Mouse (Mus musculus): Measurements from ENCODE around the gene Hspa1l. TPM values are rescaled to one million over a fixed set of nuclear protein-coding genes. Genes with fewer than 3 reads are reported as not detected.
A peak's percentile ranks its signal among the peaks of the same experiment; 100 is the strongest.

Gene Hspa1l
- polyA plus RNA-seq, 1 experiment from 2014 or later: 1.4 TPM

DNA sequence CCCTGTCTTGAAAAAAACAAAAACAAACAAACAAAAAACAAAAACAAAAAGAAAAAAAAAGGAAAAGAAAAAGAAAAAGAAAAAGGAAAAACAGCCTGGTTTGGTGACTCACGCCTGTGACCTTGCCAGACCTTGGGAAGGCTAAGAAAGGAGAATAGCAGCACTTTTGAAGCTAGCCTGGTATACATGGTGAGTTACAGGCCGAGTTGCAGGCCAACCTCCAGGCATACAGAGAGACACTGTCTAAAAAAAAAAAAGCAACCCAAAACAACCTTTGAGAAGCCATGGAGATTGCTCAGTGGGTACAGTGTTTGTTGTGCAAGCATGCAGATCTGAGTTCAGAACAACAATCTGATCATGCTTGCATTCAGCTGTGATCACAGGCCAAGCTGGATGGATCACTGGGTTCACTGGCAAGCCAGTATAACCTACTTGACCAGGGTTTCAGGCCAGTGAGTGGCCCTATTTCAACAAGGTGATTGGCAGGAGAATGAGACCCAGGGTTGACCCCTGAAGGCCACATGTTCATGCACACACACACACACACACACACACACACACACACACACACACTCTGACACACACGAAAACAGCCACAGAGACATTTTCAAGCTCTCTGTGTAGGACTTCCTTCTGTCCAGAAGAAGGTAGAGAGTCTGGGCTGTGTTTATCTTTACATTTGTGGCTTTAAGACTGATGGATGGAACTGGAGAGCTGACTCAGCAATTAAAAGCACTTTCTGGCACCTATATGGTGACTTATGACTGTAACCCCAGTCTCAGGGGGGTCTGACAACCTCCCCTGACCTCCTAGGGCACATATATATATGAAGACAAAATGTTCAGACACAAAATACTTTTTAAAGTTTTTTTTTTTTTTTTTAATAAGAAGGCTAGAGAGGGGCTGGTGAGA, 3.3 kb downstream of the Hspa1l start:
- Histone ChIP-seq H3K4me3 (ENCODE audit: low read depth, low read length) (no peak overlapping the region), H3K9me3 (replicated peaks; ENCODE audit: control insufficient read depth, low read length) (no peaks in the 10 kb centered on the region), H3K4me2 (ENCODE audit: low read length) (no peak overlapping the region), H3K27ac (ENCODE audit: low read depth, low read length) (no peak overlapping the region), H3K36me3 (ENCODE audit: control insufficient read depth, insufficient read depth, low read length) (no peaks in the 10 kb centered on the region), H3K27me3 (replicated peaks; ENCODE audit: control insufficient read depth, insufficient read depth, low read length) (no peaks in the 10 kb centered on the region), H3K9ac (ENCODE audit: low read length) (no peak overlapping the region), H3K4me1 (ENCODE audit: control insufficient read depth, insufficient read depth, low read length) (peaks cover 6% of the 10 kb centered on the region)
- WGBS: 83% methylated on average over 3 of the region's 3 CpGs
- DNase-seq (ENCODE audit: low spot score): no peak
- ATAC-seq: no peak

DNA sequence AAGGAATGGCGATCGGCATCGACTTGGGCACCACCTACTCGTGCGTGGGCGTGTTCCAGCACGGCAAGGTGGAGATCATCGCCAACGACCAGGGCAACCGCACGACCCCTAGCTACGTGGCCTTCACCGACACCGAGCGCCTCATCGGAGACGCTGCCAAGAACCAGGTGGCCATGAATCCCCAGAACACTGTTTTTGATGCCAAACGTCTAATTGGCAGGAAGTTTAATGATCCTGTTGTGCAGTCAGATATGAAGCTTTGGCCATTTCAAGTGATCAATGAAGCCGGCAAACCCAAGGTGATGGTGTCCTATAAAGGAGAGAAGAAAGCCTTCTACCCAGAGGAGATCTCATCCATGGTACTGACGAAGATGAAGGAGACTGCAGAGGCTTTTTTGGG, 4.5 kb downstream of the Hspa1l start:
- Histone ChIP-seq H3K4me2 (ENCODE audit: low read length) (no peak overlapping the region), H3K9me3 (replicated peaks; ENCODE audit: control insufficient read depth, low read length) (no peaks in the 10 kb centered on the region), H3K4me1 (ENCODE audit: control insufficient read depth, insufficient read depth, low read length) (peaks cover 10% of the 10 kb centered on the region), H3K4me3 (ENCODE audit: low read depth, low read length) (no peak overlapping the region), H3K9ac (ENCODE audit: low read length) (no peak overlapping the region), H3K36me3 (ENCODE audit: control insufficient read depth, insufficient read depth, low read length) (no peaks in the 10 kb centered on the region), H3K27me3 (replicated peaks; ENCODE audit: control insufficient read depth, insufficient read depth, low read length) (no peaks in the 10 kb centered on the region), H3K27ac (ENCODE audit: low read depth, low read length) (no peak overlapping the region)
- WGBS: 95% methylated on average over 20 of the region's 20 CpGs
- no peak for DNase-seq (ENCODE audit: low spot score)
- no peak for ATAC-seq

DNA sequence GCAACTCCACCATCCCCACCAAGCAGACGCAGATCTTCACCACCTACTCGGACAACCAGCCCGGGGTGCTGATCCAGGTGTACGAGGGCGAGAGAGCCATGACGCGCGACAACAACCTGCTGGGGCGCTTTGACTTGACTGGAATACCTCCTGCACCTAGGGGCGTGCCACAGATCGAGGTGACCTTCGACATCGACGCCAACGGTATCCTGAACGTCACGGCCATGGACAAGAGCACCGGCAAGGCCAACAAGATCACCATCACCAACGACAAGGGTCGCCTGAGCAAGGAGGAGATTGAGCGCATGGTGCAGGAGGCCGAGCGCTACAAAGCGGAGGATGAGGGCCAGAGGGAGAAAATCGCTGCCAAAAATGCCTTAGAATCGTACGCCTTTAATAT, 5.7 kb downstream of the Hspa1l start:
- no peak for ATAC-seq
- WGBS: 95% methylated on average over 27 of the region's 27 CpGs
- Histone ChIP-seq H3K4me3 (ENCODE audit: low read depth, low read length) (no peak overlapping the region), H3K9ac (ENCODE audit: low read length) (no peak overlapping the region), H3K27me3 (replicated peaks; ENCODE audit: control insufficient read depth, insufficient read depth, low read length) (no peaks in the 10 kb centered on the region), H3K4me2 (ENCODE audit: low read length) (no peak overlapping the region), H3K27ac (ENCODE audit: low read depth, low read length) (no peak overlapping the region), H3K9me3 (replicated peaks; ENCODE audit: control insufficient read depth, low read length) (no peaks in the 10 kb centered on the region), H3K36me3 (ENCODE audit: control insufficient read depth, insufficient read depth, low read length) (no peaks in the 10 kb centered on the region), H3K4me1 (ENCODE audit: control insufficient read depth, insufficient read depth, low read length) (peaks cover 12% of the 10 kb centered on the region)
- no peak for DNase-seq (ENCODE audit: low spot score)

DNA sequence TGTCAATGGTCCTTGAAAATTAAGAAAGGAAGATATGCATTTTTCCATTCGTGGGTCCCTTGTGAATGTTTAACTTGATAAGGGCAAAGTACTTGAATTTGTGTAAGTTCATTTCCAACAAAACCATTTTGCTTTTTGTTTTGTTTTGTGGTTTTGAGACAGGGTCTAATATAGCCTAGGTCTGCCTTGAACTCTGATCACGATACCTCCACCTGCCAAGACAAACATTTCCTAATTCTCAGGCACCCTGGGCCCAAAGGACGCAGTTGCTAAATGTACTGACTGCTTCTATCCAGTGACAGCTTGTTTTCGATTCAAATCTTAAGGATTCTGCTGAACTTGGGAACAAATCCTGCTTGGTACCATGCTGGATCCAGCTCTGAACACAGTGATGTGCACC, 7.1 kb downstream of the Hspa1l start:
- Histone ChIP-seq H3K9ac (ENCODE audit: low read length) (no peak overlapping the region), H3K4me1 (ENCODE audit: control insufficient read depth, insufficient read depth, low read length) (peaks cover 12% of the 10 kb centered on the region), H3K27me3 (replicated peaks; ENCODE audit: control insufficient read depth, insufficient read depth, low read length) (no peaks in the 10 kb centered on the region), H3K36me3 (ENCODE audit: control insufficient read depth, insufficient read depth, low read length) (no peaks in the 10 kb centered on the region), H3K4me2 (ENCODE audit: low read length) (no peak overlapping the region), H3K27ac (ENCODE audit: low read depth, low read length) (no peak overlapping the region), H3K9me3 (replicated peaks; ENCODE audit: control insufficient read depth, low read length) (no peaks in the 10 kb centered on the region), H3K4me3 (ENCODE audit: low read depth, low read length) (no peak overlapping the region)
- no peak for DNase-seq (ENCODE audit: low spot score)
- 94% methylated on average over 4 of the region's 4 CpGs for WGBS
- ATAC-seq: no peak

DNA sequence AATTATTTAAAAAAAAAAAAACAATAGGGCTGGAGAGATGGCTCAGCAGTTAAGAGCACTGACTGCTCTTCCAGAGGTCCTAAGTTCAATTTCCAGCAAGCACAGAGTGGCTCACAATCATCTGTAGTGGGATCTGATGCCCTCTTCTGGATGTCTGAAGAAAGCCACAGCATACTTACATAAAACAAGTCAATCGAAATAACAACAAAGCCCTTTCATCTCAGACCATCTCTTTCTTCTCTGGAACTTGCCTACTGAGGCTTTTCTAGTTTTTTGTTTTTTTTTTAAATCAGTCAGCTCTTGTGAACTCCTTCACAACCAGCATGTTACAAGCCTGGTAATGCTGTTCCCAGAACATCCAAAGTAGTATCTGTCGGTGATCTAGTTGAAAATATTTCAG, 8.2 kb downstream of the Hspa1l start:
- H3K9ac ChIP-seq (ENCODE audit: low read length): peak overlapping the region; percentile 90
- DNase-seq (ENCODE audit: low spot score): peak; percentile 73
- H3K9me3 ChIP-seq (replicated peaks; ENCODE audit: control insufficient read depth, low read length): no peaks in the 10 kb centered on the region
- H3K4me3 ChIP-seq (ENCODE audit: low read depth, low read length): peak overlapping the region; percentile 75
- peaks cover 12% of the 10 kb centered on the region for H3K4me1 ChIP-seq (ENCODE audit: control insufficient read depth, insufficient read depth, low read length)
- H3K27me3 ChIP-seq (replicated peaks; ENCODE audit: control insufficient read depth, insufficient read depth, low read length): no peaks in the 10 kb centered on the region
- no peak overlapping the region for H3K27ac ChIP-seq (ENCODE audit: low read depth, low read length)
- no peak for ATAC-seq
- peaks cover 8% of the 10 kb centered on the region for H3K36me3 ChIP-seq (ENCODE audit: control insufficient read depth, insufficient read depth, low read length)
- 23% methylated on average over 2 of the region's 2 CpGs for WGBS
- H3K4me2 ChIP-seq (ENCODE audit: low read length): peak overlapping the region; percentile 67

DNA sequence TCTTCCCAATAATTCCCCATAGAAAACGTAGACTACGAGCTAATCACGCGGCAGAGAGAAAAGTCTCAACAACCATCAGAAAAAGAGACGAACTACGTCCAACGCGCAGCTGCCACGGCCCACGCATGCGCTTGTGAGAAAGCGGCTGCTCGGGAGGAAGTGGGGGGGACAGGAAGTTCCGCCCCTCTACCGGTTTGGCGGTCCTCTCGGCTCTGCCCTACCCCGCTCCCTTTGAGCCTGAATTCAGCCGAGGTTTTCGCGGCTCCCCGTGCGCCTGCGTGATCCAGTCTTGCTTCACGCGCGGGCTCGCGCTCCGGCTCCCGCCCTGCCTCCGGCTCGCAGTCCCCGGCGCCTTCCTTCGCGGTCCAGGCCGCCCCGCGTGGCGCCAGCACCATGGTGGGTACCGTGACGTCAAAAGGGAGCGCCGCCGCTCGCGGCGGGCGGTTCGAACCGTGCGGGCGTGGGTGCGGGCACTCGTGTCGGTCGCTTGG, 9.2 kb downstream of the Hspa1l start, which contains the start of gene Lsm2:
Gene Lsm2 (plus strand): TSS at position 173 of the 491 bp plus-strand sequence.
- peak within 1 kb of the TSS; percentile 75 for H3K4me3 ChIP-seq (ENCODE audit: low read depth, low read length)
- DNase-seq (ENCODE audit: low spot score) (peak; percentile 97), ATAC-seq (peak; percentile 98)
- peaks cover 18% of the 10 kb centered on the region for H3K36me3 ChIP-seq (ENCODE audit: control insufficient read depth, insufficient read depth, low read length)
- peak within 1 kb of the TSS; percentile 90 for H3K9ac ChIP-seq (ENCODE audit: low read length)
- H3K9me3 ChIP-seq (replicated peaks; ENCODE audit: control insufficient read depth, low read length): no peaks in the 10 kb centered on the region
- WGBS: under 1% methylated on average over 58 of the region's 58 CpGs
- H3K4me1 ChIP-seq (ENCODE audit: control insufficient read depth, insufficient read depth, low read length): peaks cover 12% of the 10 kb centered on the region
- peak within 1 kb of the TSS; percentile 67 for H3K4me2 ChIP-seq (ENCODE audit: low read length)
- no peaks in the 10 kb centered on the region for H3K27me3 ChIP-seq (replicated peaks; ENCODE audit: control insufficient read depth, insufficient read depth, low read length)
- peak within 1 kb of the TSS; percentile 96 for H3K27ac ChIP-seq (ENCODE audit: low read depth, low read length)

DNA sequence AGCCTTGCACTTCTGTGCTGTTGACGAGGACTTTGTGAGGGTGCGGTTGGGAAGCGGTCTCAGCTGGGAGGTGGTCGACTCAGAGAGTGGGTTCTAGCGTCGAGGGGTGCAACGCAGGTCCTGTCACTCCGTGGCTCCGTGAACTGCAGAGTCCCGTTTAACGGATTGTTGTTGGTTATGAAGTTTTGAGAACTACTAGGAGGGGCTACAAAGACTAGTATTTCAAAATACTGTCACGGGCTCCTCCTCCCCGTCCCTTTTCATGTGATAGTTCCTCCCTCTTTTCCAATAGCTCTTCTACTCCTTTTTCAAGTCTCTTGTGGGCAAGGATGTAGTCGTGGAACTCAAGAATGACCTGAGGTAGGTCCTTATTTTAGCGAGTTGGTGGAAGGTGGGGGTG, 9.8 kb downstream of the Hspa1l start:
- under 1% methylated on average over 15 of the region's 15 CpGs for WGBS
- Histone ChIP-seq H3K9ac (ENCODE audit: low read length) (peak overlapping the region; percentile 90), H3K4me1 (ENCODE audit: control insufficient read depth, insufficient read depth, low read length) (peaks cover 12% of the 10 kb centered on the region), H3K4me2 (ENCODE audit: low read length) (peak overlapping the region; percentile 67), H3K36me3 (ENCODE audit: control insufficient read depth, insufficient read depth, low read length) (peaks cover 19% of the 10 kb centered on the region), H3K27ac (ENCODE audit: low read depth, low read length) (peak overlapping the region; percentile 96), H3K27me3 (replicated peaks; ENCODE audit: control insufficient read depth, insufficient read depth, low read length) (no peaks in the 10 kb centered on the region), H3K4me3 (ENCODE audit: low read depth, low read length) (peak overlapping the region; percentile 75), H3K9me3 (replicated peaks; ENCODE audit: control insufficient read depth, low read length) (no peaks in the 10 kb centered on the region)
- no peak for DNase-seq (ENCODE audit: low spot score)
- ATAC-seq: no peak

DNA sequence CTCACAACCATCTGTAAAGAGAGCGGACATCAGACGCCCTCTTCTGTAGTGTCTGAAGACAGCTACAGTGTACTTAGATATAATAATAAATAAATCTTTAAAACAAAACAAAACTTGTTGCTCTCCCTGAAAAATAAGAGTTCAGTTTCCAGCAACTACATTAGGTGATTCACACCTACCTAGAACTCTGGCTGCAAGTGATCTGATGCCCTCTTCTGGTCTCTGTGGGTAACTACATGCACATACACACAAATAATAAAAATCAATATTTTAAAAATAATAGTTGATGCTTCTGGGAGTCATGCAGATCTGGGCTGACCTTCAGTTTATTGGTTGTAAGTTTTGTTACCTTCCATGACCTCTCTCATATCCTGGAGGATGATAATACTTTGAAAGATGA, 11.7 kb downstream of the Hspa1l start:
- no peak overlapping the region for H3K4me2 ChIP-seq (ENCODE audit: low read length)
- DNase-seq (ENCODE audit: low spot score) (peak; percentile 53), ATAC-seq (no peak)
- peaks cover 26% of the 10 kb centered on the region for H3K36me3 ChIP-seq (ENCODE audit: control insufficient read depth, insufficient read depth, low read length)
- H3K9ac ChIP-seq (ENCODE audit: low read length): no peak overlapping the region
- no peak overlapping the region for H3K4me3 ChIP-seq (ENCODE audit: low read depth, low read length)
- no peaks in the 10 kb centered on the region for H3K9me3 ChIP-seq (replicated peaks; ENCODE audit: control insufficient read depth, low read length)
- H3K27ac ChIP-seq (ENCODE audit: low read depth, low read length): no peak overlapping the region
- WGBS: 76% methylated on average over 2 of the region's 2 CpGs
- peaks cover 12% of the 10 kb centered on the region for H3K4me1 ChIP-seq (ENCODE audit: control insufficient read depth, insufficient read depth, low read length)
- no peaks in the 10 kb centered on the region for H3K27me3 ChIP-seq (replicated peaks; ENCODE audit: control insufficient read depth, insufficient read depth, low read length)

DNA sequence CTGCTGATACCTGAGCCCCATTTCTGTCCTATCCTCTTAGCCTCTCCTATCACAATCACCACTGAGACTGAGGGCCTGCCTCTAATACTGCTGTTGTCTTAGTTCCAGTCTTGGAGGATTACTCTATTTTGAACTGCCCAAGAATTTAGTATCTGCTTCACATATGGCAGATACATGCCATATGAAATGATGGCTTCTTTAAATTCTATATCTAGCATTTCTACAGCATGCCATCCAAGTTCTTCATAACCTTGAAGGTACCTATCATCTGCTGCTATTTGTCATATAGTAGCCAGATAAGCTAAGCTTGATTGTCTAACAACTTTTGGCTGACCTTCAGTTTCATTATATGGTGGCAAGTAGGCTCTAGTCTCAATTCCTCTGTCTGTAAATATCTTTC, 22.2 kb downstream of the Hspa1l start:
- ATAC-seq (no peak), DNase-seq (ENCODE audit: low spot score) (no peak)
- Histone ChIP-seq H3K27me3 (replicated peaks; ENCODE audit: control insufficient read depth, insufficient read depth, low read length) (no peaks in the 10 kb centered on the region), H3K4me1 (ENCODE audit: control insufficient read depth, insufficient read depth, low read length) (0 out of 2 replicates have a peak, but pooled peaks cover 1% of the 10 kb centered on the region), H3K4me3 (ENCODE audit: low read depth, low read length) (no peak overlapping the region), H3K36me3 (ENCODE audit: control insufficient read depth, insufficient read depth, low read length) (peaks cover 23% of the 10 kb centered on the region), H3K4me2 (ENCODE audit: low read length) (no peak overlapping the region), H3K9ac (ENCODE audit: low read length) (no peak overlapping the region), H3K9me3 (replicated peaks; ENCODE audit: control insufficient read depth, low read length) (no peaks in the 10 kb centered on the region), H3K27ac (ENCODE audit: low read depth, low read length) (no peak overlapping the region)

All from forebrain, embryonic 14.5 days (tissue).